Mouse (Mus musculus): ENCODE data around the gene Il27.

Il27 gene

GRCm38 (mm10) chr7:126594862-126595561 lies at the start of gene Il27:
Gene Il27, minus strand, starts transcription at chr7:126594941.
- DNase-seq (ENCODE audit: low read depth, low spot score): no peak

- DNase-seq (ENCODE audit: low read depth, low spot score): no peak
Measured at GRCm38 (mm10) chr7:126644345-126644744, 49.6 kb upstream of the Il27 start.

- DNase-seq (ENCODE audit: low read depth, low spot score): peak; percentile 72
Measured at GRCm38 (mm10) chr7:126643244-126643617, 48.5 kb upstream of the Il27 start.

- DNase-seq (ENCODE audit: low read depth, low spot score): peak; percentile 31
Measured at GRCm38 (mm10) chr7:126642545-126643243, 48.0 kb upstream of the Il27 start.

- DNase-seq (ENCODE audit: low read depth, low spot score): peak; percentile 72
Measured at GRCm38 (mm10) chr7:126636733-126637520, 42.2 kb upstream of the Il27 start.

- DNase-seq (ENCODE audit: low read depth, low spot score): no peak
Measured at GRCm38 (mm10) chr7:126635375-126635774, 40.6 kb upstream of the Il27 start.

GRCm38 (mm10) chr7:126632478-126632877 lies 37.7 kb upstream of the Il27 start:
- DNase-seq (ENCODE audit: low read depth, low spot score): no peak

GRCm38 (mm10) chr7:126630824-126631518 lies 36.2 kb upstream of the Il27 start, which contains the start of gene Nupr1:
Gene Nupr1, minus strand, starts transcription at chr7:126630861.
- peak; percentile 14 for DNase-seq (ENCODE audit: low read depth, low spot score)

- DNase-seq (ENCODE audit: low read depth, low spot score): no peak
Measured at GRCm38 (mm10) chr7:126629915-126630314, 35.2 kb upstream of the Il27 start.

- peak; percentile 85 for DNase-seq (ENCODE audit: low read depth, low spot score)
Measured at GRCm38 (mm10) chr7:126628111-126628510, 33.4 kb upstream of the Il27 start.

GRCm38 (mm10) chr7:126625807-126626600 lies 31.3 kb upstream of the Il27 start:
- DNase-seq (ENCODE audit: low read depth, low spot score): peak; percentile 84

GRCm38 (mm10) chr7:126625369-126625768 lies 30.6 kb upstream of the Il27 start:
- peak; percentile 94 for DNase-seq (ENCODE audit: low read depth, low spot score)

GRCm38 (mm10) chr7:126624774-126625173 lies 30.0 kb upstream of the Il27 start:
- DNase-seq (ENCODE audit: low read depth, low spot score): no peak

- no peak for DNase-seq (ENCODE audit: low read depth, low spot score)
Measured at GRCm38 (mm10) chr7:126623381-126623780, 28.6 kb upstream of the Il27 start.

- DNase-seq (ENCODE audit: low read depth, low spot score): peak; percentile 20
Measured at GRCm38 (mm10) chr7:126621452-126622359, 27.0 kb upstream of the Il27 start.

- no peak for DNase-seq (ENCODE audit: low read depth, low spot score)
Measured at GRCm38 (mm10) chr7:126619559-126620275, 25.0 kb upstream of the Il27 start.

GRCm38 (mm10) chr7:126616707-126617106 lies 22.0 kb upstream of the Il27 start:
- no peak for DNase-seq (ENCODE audit: low read depth, low spot score)

- no peak for DNase-seq (ENCODE audit: low read depth, low spot score)
Measured at GRCm38 (mm10) chr7:126612736-126613135, 18.0 kb upstream of the Il27 start.

GRCm38 (mm10) chr7:126607796-126608195 lies 13.1 kb upstream of the Il27 start:
- DNase-seq (ENCODE audit: low read depth, low spot score): no peak
